Mouse (Mus musculus): ENCODE results near the gene 1700003F12Rik. TPM values are rescaled to one million over a fixed set of nuclear protein-coding genes. Genes with fewer than 3 reads are reported as not detected.

Gene 1700003F12Rik
- total and polyA plus RNA-seq, 3 experiments = 0.52 to 0.85 (median 0.56) TPM

- no peak overlapping the region for H3K4me2 ChIP-seq (ENCODE audit: insufficient read depth, low read depth, poor library complexity, severe bottlenecking)
- DNase-seq (ENCODE audit: extremely low read depth) = no peak
- peaks cover 22 to 77% of the 10 kb centered on the region in 2 experiments for H3K36me3 ChIP-seq (replicated peaks in 1 of 2; ENCODE audit: control insufficient read depth in 1 of 2, insufficient read depth in 1 of 2, low read length in 1 of 2)
- H3K27ac ChIP-seq (ENCODE audit: insufficient read depth, low read depth) = no peak overlapping the region
- H3K79me2 ChIP-seq (replicated peaks; ENCODE audit: control insufficient read depth, extremely low read depth, insufficient read depth, poor library complexity, severe bottlenecking) = no peaks in the 10 kb centered on the region
- dilution Hi-C loops (cut with MboI; ENCODE audit: extremely low pct_ligation_motif_present, extremely low pct_unique_long_range_greater_than_20kb, low sequenced_read_pairs) = no loop called here
- H3K27me3 ChIP-seq (replicated peaks) = no peaks in the 10 kb centered on the region
- in situ Hi-C loops (cut with MboI; ENCODE audit: low pct_ligation_motif_present, low pct_unique_long_range_greater_than_20kb, low sequenced_read_pairs) = no loop called here
- TF ChIP-seq PAX5 (IDR thresholded peaks at IDR 0.05; ENCODE audit: low read length) = no peak
- no peak for TF ChIP-seq MXI1 (IDR thresholded peaks at IDR 0.05; ENCODE audit: low read depth, low read length)
- TF ChIP-seq NRF1 (IDR thresholded peaks at IDR 0.05; ENCODE audit: low read depth, low read length) = no peak
- no peak for TF ChIP-seq ELF1 (IDR thresholded peaks at IDR 0.05; ENCODE audit: low read depth, low read length)
- TF ChIP-seq JUN (IDR thresholded peaks at IDR 0.05; ENCODE audit: insufficient read depth, low read depth, low read length) = no peak
- TF ChIP-seq HCFC1 (IDR thresholded peaks at IDR 0.05; ENCODE audit: low read depth, low read length) = no peak
- TF ChIP-seq KAT2A (IDR thresholded peaks at IDR 0.05; ENCODE audit: insufficient replicate concordance, low read length) = no peak
- TF ChIP-seq USF1 (IDR thresholded peaks at IDR 0.05; ENCODE audit: low read depth, low read length) = no peak
- no peak for TF ChIP-seq GABPA (IDR thresholded peaks at IDR 0.05; ENCODE audit: insufficient replicate concordance, low read depth, low read length)
- H3K4me1 ChIP-seq (ENCODE audit: control insufficient read depth in 1 of 2, insufficient read depth in 2 of 2) = no peaks in the 10 kb centered on the region
- H3K9me3 ChIP-seq (replicated peaks; ENCODE audit: low read length) = no peaks in the 10 kb centered on the region
- H3K4me3 ChIP-seq (replicated peaks in 1 of 3; ENCODE audit: low read depth in 2 of 3, low read length in 2 of 3, poor library complexity in 1 of 3) = no peak overlapping the region
- H3K9ac ChIP-seq (ENCODE audit: insufficient read depth, low read depth) = no peak overlapping the region
These were observed 8.6 kb upstream of the 1700003F12Rik start for GRCm38 (mm10) chr2:154538310-154538709.

- Histone ChIP-seq H3K4me1 (ENCODE audit: control insufficient read depth in 1 of 2, insufficient read depth in 2 of 2) (no peaks in the 10 kb centered on the region), H3K27me3 (replicated peaks) (no peaks in the 10 kb centered on the region), H3K79me2 (replicated peaks; ENCODE audit: control insufficient read depth, extremely low read depth, insufficient read depth, poor library complexity, severe bottlenecking) (no peaks in the 10 kb centered on the region), H3K4me2 (ENCODE audit: insufficient read depth, low read depth, poor library complexity, severe bottlenecking) (no peak overlapping the region), H3K4me3 (replicated peaks in 1 of 3; ENCODE audit: low read depth in 2 of 3, low read length in 2 of 3, poor library complexity in 1 of 3) (no peak overlapping the region), H3K36me3 (replicated peaks in 1 of 2; ENCODE audit: control insufficient read depth in 1 of 2, insufficient read depth in 1 of 2, low read length in 1 of 2) (peaks cover 20 to 79% of the 10 kb centered on the region in 2 experiments), H3K9ac (ENCODE audit: insufficient read depth, low read depth) (no peak overlapping the region), H3K27ac (ENCODE audit: insufficient read depth, low read depth) (no peak overlapping the region), H3K9me3 (replicated peaks; ENCODE audit: low read length) (no peaks in the 10 kb centered on the region)
- DNase-seq (ENCODE audit: extremely low read depth) = no peak
- dilution Hi-C loops (cut with MboI; ENCODE audit: extremely low pct_ligation_motif_present, extremely low pct_unique_long_range_greater_than_20kb, low sequenced_read_pairs) = no loop called here
- in situ Hi-C loops (cut with MboI; ENCODE audit: low pct_ligation_motif_present, low pct_unique_long_range_greater_than_20kb, low sequenced_read_pairs) = no loop called here
- TF ChIP-seq USF2 (conservative IDR thresholded peaks at IDR 0.05; ENCODE audit: low read depth, low read length) = no peak
- TF ChIP-seq POLR2A (IDR thresholded peaks at IDR 0.05; ENCODE audit: low read depth, low read length) = no peak
- no peak for TF ChIP-seq ZMIZ1 (IDR thresholded peaks at IDR 0.05; ENCODE audit: low read depth, low read length)
- no peak for TF ChIP-seq ELF1 (IDR thresholded peaks at IDR 0.05; ENCODE audit: low read depth, low read length)
- no peak for TF ChIP-seq NRF1 (IDR thresholded peaks at IDR 0.05; ENCODE audit: low read depth, low read length)
- no peak for TF ChIP-seq CHD1 (IDR thresholded peaks at IDR 0.05; ENCODE audit: low read depth, low read length)
- no peak for TF ChIP-seq MAX (IDR thresholded peaks at IDR 0.05; ENCODE audit: low read length)
- TF ChIP-seq HCFC1 (IDR thresholded peaks at IDR 0.05; ENCODE audit: low read depth, low read length) = no peak
- no peak for TF ChIP-seq ZKSCAN1 (IDR thresholded peaks at IDR 0.05; ENCODE audit: borderline replicate concordance, low read depth, low read length)
- TF ChIP-seq POLR2AphosphoS2 (IDR thresholded peaks at IDR 0.05; ENCODE audit: low read depth, low read length) = no peak
- TF ChIP-seq RAD21 (IDR thresholded peaks at IDR 0.05; ENCODE audit: low read depth, low read length) = no peak
- no peak for TF ChIP-seq IRF4 (IDR thresholded peaks at IDR 0.05; ENCODE audit: low read depth, low read length)
- TF ChIP-seq GABPA (IDR thresholded peaks at IDR 0.05; ENCODE audit: insufficient replicate concordance, low read depth, low read length) = no peak
- no peak for TF ChIP-seq CHD2 (IDR thresholded peaks at IDR 0.05; ENCODE audit: low read length)
- TF ChIP-seq MAZ (IDR thresholded peaks at IDR 0.05; ENCODE audit: low read depth, low read length) = no peak
These were observed 8.2 kb upstream of the 1700003F12Rik start for GRCm38 (mm10) chr2:154538710-154539109.

All from CH12.LX (cell line).